Mouse (Mus musculus): Measurements from ENCODE around the gene Wasl.

- TF ChIP-seq CTCF (IDR thresholded peaks at IDR 0.05; ENCODE audit: low read depth) (no peak), EP300 (IDR thresholded peaks at IDR 0.05; ENCODE audit: low read depth) (no peak)
These were observed 61.8 kb downstream of the Wasl start for GRCm38 (mm10) chr6:24602993-24603392.
